Mouse (Mus musculus): ENCODE data around the gene Gm5678. TPM values are rescaled to one million over a fixed set of nuclear protein-coding genes. Genes with fewer than 3 reads are reported as not detected.
"Not testable (repeated sequence)": the region's sequence is repeated elsewhere in the genome, so short reads cannot be mapped to it uniquely, and the experiment has no call there.

Gene Gm5678
- total and polyA plus RNA-seq, 2 experiments from 2014 or later: not detected

DNA sequence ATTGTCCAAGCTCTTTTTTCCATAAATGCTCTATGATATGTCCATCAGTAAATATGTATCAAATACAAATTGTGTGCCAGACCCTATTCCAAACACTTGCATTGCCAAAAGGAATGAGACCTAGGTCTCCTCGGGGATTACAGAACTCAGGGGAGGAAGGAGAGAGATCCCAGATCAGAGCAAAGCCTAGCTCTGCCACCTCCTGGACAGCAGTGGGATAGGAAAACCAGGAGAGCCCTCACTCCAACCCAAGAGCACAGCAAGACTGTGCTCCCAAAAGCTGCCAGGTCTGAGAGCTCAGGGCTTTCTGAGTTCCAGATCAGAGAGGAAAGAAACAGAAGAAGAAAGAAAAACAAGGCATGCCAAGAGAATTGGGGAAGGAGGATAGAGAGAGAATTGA lies 1.2 kb upstream of the Gm5678 start:
- 11% methylated on average over 1 of the region's 1 CpGs for WGBS

DNA sequence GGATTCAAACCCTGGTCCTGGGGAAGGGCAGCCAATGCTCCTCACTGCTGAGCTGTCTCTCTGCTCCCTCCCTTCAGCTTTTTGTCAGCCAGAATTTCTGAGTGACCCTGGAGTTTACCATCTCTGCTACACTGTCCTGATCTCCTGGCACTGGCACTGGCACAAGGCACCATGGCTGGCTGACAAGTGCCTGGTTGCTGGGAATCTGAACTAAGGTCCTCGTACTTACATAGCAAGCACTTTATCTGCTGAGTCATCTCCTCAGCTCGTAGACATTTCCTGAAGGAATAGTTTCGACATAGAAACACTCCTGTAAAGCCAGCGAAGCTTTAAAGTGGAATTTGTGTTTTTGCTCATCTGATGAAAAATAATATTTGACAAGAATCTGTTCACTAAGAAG lies 16.1 kb downstream of the Gm5678 start:
- no peak for DNase-seq (ENCODE audit: low spot score)
- 29% methylated on average over 4 of the region's 4 CpGs for WGBS

More for the DNA sequence above, 1.2 kb upstream of the Gm5678 start:
- no peak for ATAC-seq (ENCODE audit: insufficient read depth, low read depth)
- Histone ChIP-seq H3K9me3 (replicated peaks; ENCODE audit: control insufficient read depth, low read length) (no peaks in the 10 kb centered on the region), H3K27me3 (ENCODE audit: control insufficient read depth, insufficient read depth, low read length) (0 out of 2 replicates have a peak, but pooled peaks cover 3% of the 10 kb centered on the region), H3K27ac (ENCODE audit: low read depth) (no peak overlapping the region), H3K4me1 (ENCODE audit: control insufficient read depth, insufficient read depth) (no peaks in the 10 kb centered on the region), H3K4me3 (ENCODE audit: low read depth, low read length) (no peak overlapping the region), H3K36me3 (replicated peaks; ENCODE audit: control insufficient read depth, insufficient read depth, low read length) (no peaks in the 10 kb centered on the region), H3K4me2 (ENCODE audit: low read depth, low read length) (no peak overlapping the region), H3K9ac (replicated peaks; ENCODE audit: low read depth, low read length) (no peak overlapping the region)
- TF ChIP-seq EP300 (IDR thresholded peaks at IDR 0.05; ENCODE audit: low read depth): no peak
- TF ChIP-seq CTCF (IDR thresholded peaks at IDR 0.05; ENCODE audit: low read depth): peak; percentile 45
- no peak for DNase-seq (ENCODE audit: low spot score)

DNA sequence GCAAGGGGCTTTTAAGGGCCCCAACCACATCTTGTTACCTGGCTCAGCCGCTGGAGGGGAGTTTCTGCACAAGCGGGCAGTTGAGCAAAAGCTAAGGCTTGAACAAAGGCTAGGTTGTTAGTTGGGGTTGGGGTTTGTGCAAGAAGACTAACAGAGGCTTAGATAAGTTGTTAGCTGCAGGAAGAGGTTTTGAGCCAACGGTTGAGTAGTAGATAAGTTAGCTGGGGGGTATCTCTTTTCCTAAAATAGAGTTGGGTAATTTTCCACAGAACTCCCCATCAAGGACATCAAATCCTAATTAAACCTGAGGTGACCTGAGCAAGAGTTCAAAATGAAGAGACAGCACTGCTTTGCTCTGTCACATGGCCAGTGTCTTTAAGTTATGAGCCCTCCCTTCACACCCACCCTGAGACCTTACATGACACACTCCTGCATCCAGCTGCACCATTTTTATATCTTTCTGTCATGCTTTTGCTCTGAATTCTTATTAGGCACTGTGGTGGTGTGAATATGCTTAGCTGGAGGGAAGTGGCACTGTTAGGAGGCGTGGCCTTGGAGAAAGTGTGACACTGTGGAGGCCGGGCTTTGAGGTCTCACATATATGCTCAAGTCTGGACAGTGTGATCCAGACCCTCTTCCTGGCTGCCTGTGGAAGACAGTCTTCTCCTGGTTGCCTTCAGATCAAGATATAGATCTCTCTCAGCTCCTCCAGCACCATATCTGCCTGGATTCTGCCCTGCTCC lies 20.7 kb downstream of the Gm5678 start:
- DNase-seq (ENCODE audit: low spot score) (no peak), ATAC-seq (ENCODE audit: insufficient read depth, low read depth) (no peak)
- no peaks in the 10 kb centered on the region for H3K9me3 ChIP-seq (replicated peaks; ENCODE audit: control insufficient read depth, low read length)
- no peak overlapping the region for H3K9ac ChIP-seq (replicated peaks; ENCODE audit: low read depth, low read length)
- TF ChIP-seq EP300 (IDR thresholded peaks at IDR 0.05; ENCODE audit: low read depth) (no peak), CTCF (IDR thresholded peaks at IDR 0.05; ENCODE audit: low read depth) (no peak)
- H3K4me2 ChIP-seq (ENCODE audit: low read depth, low read length): no peak overlapping the region
- H3K36me3 ChIP-seq (replicated peaks; ENCODE audit: control insufficient read depth, insufficient read depth, low read length): no peaks in the 10 kb centered on the region
- H3K4me3 ChIP-seq (ENCODE audit: low read depth, low read length): no peak overlapping the region
- no peak overlapping the region for H3K27ac ChIP-seq (ENCODE audit: low read depth)
- no peaks in the 10 kb centered on the region for H3K4me1 ChIP-seq (ENCODE audit: control insufficient read depth, insufficient read depth)
- WGBS: 63% methylated on average over 5 of the region's 5 CpGs
- H3K27me3 ChIP-seq (ENCODE audit: control insufficient read depth, insufficient read depth, low read length): no peaks in the 10 kb centered on the region

More for the DNA sequence above, 16.1 kb downstream of the Gm5678 start:
- no peaks in the 10 kb centered on the region for H3K4me1 ChIP-seq (ENCODE audit: control insufficient read depth, insufficient read depth)
- no peaks in the 10 kb centered on the region for H3K27me3 ChIP-seq (ENCODE audit: control insufficient read depth, insufficient read depth, low read length)
- no peak for ATAC-seq (ENCODE audit: insufficient read depth, low read depth)
- TF ChIP-seq CTCF (IDR thresholded peaks at IDR 0.05; ENCODE audit: low read depth) (no peak), EP300 (IDR thresholded peaks at IDR 0.05; ENCODE audit: low read depth) (no peak)
- no peaks in the 10 kb centered on the region for H3K36me3 ChIP-seq (replicated peaks; ENCODE audit: control insufficient read depth, insufficient read depth, low read length)
- H3K9ac ChIP-seq (replicated peaks; ENCODE audit: low read depth, low read length): no peak overlapping the region
- no peaks in the 10 kb centered on the region for H3K9me3 ChIP-seq (replicated peaks; ENCODE audit: control insufficient read depth, low read length)
- H3K4me2 ChIP-seq (ENCODE audit: low read depth, low read length): no peak overlapping the region
- no peak overlapping the region for H3K4me3 ChIP-seq (ENCODE audit: low read depth, low read length)
- no peak overlapping the region for H3K27ac ChIP-seq (ENCODE audit: low read depth)

DNA sequence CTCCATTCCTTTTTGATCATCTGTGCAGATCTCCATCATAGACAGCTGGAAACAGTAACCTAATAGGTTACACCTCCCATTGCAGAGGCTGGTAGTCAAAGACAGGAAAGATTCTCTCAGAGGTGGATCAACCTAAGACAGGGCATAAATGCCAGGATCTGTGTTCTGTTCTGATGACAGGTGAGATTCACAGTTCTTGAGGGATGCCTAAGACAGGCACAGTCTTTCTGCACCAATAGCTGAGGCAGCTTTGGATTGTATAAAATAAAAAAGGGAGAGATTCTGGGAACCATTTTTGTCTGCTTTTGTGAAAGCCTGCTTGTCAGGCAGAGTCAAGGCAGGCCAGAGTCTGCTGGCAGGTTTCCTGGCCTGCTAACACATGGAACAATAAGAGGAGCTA lies 40.1 kb downstream of the Gm5678 start:
- no peak for ATAC-seq (ENCODE audit: insufficient read depth, low read depth)

DNA sequence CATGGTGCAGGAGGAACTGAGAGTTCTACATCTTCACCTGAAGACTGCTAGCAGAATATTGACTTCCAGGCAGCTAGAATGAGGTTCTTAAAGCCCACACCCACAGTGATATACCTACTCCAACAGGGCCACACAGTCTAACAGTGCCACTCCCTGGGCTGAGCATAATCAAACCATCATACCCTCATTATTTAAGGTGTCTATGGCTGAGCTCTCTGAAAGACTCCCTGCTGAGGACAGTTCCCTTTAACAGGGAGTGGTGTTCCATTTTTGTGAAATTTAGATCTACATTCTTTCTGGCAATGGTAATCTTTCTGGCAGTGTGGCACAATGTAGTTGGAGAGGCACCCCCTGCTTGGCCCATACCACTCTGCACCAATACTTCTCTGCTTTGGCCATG lies 41.6 kb downstream of the Gm5678 start:
- peaks cover 7% of the 10 kb centered on the region; the same call in 1 of the 2 replicates for H3K9me3 ChIP-seq (replicated peaks; ENCODE audit: control insufficient read depth, low read length)
- H3K4me1 ChIP-seq (ENCODE audit: control insufficient read depth, insufficient read depth): no peaks in the 10 kb centered on the region
- no peak overlapping the region for H3K27ac ChIP-seq (ENCODE audit: low read depth)
- no peak overlapping the region for H3K9ac ChIP-seq (replicated peaks; ENCODE audit: low read depth, low read length)
- no peaks in the 10 kb centered on the region for H3K36me3 ChIP-seq (replicated peaks; ENCODE audit: control insufficient read depth, insufficient read depth, low read length)
- TF ChIP-seq CTCF (IDR thresholded peaks at IDR 0.05; ENCODE audit: low read depth) (no peak), EP300 (IDR thresholded peaks at IDR 0.05; ENCODE audit: low read depth) (no peak)
- H3K27me3 ChIP-seq (ENCODE audit: control insufficient read depth, insufficient read depth, low read length): no peaks in the 10 kb centered on the region
- ATAC-seq (ENCODE audit: insufficient read depth, low read depth) (no peak), DNase-seq (ENCODE audit: low spot score) (no peak)
- no peak overlapping the region for H3K4me2 ChIP-seq (ENCODE audit: low read depth, low read length)
- H3K4me3 ChIP-seq (ENCODE audit: low read depth, low read length): no peak overlapping the region

More for the DNA sequence above, 40.1 kb downstream of the Gm5678 start:
- no peak overlapping the region for H3K9ac ChIP-seq (replicated peaks; ENCODE audit: low read depth, low read length)
- no peak overlapping the region for H3K4me2 ChIP-seq (ENCODE audit: low read depth, low read length)
- no peaks in the 10 kb centered on the region for H3K4me1 ChIP-seq (ENCODE audit: control insufficient read depth, insufficient read depth)
- peaks cover 7% of the 10 kb centered on the region; the same call in 1 of the 2 replicates for H3K9me3 ChIP-seq (replicated peaks; ENCODE audit: control insufficient read depth, low read length)
- no peaks in the 10 kb centered on the region for H3K27me3 ChIP-seq (ENCODE audit: control insufficient read depth, insufficient read depth, low read length)
- H3K4me3 ChIP-seq (ENCODE audit: low read depth, low read length): no peak overlapping the region
- no peak overlapping the region for H3K27ac ChIP-seq (ENCODE audit: low read depth)
- no peak for TF ChIP-seq EP300 (IDR thresholded peaks at IDR 0.05; ENCODE audit: low read depth)
- TF ChIP-seq CTCF (IDR thresholded peaks at IDR 0.05; ENCODE audit: low read depth): no peak
- DNase-seq (ENCODE audit: low spot score): no peak
- H3K36me3 ChIP-seq (replicated peaks; ENCODE audit: control insufficient read depth, insufficient read depth, low read length): no peaks in the 10 kb centered on the region

DNA sequence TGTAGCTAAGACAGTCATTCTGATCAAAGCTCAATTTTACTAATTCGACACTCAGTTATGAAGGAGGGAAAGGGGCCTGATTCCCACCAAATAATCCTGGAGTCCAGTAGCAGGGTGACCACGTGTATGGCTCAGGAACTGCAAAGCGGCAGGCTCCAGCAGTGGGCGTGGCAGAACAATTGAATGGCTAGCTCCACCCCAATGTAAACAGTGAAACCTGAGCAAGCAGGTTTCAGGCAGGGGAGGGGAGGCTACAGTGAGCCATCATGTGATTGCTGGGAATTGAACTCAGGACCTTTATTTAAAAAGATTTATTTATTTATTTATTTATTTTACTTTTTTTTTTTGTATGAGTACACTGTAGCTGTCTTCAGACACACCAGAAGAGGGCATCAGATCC lies 42.6 kb downstream of the Gm5678 start:
- not testable (repeated sequence) for H3K36me3 ChIP-seq (replicated peaks; ENCODE audit: control insufficient read depth, insufficient read depth, low read length); H3K4me1 ChIP-seq (ENCODE audit: control insufficient read depth, insufficient read depth); H3K27me3 ChIP-seq (ENCODE audit: control insufficient read depth, insufficient read depth, low read length); H3K4me3 ChIP-seq (ENCODE audit: low read depth, low read length); ATAC-seq (ENCODE audit: insufficient read depth, low read depth); H3K9ac ChIP-seq (replicated peaks; ENCODE audit: low read depth, low read length); H3K4me2 ChIP-seq (ENCODE audit: low read depth, low read length); DNase-seq (ENCODE audit: low spot score); H3K9me3 ChIP-seq (replicated peaks; ENCODE audit: control insufficient read depth, low read length); H3K27ac ChIP-seq (ENCODE audit: low read depth)
- 43% methylated on average over 4 of the region's 4 CpGs for WGBS
